Mouse (Mus musculus): Measurements from ENCODE around the gene Dok7.

Gene Dok7

DNA sequence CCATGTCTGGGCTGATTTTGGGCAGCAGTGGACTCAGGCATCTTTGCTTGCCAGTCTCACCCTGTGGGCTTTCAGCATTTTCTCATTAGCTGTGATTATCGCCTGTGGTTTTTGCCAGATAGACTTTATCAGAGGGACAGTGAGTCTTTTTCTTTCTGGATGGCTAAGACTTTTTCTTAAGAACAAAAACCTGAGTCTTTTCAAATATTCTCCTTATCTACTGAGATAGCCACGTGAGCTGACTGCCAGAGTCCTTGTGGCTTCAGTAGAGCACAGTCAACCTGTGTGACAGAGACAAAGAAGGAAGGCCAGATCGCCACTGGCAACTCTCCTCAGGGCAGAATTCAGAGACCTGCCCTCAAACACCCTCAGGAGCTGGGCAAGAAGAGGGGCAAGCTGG lies 61.1 kb downstream of the Dok7 start:
- no peak for DNase-seq (ENCODE audit: low read depth)

- peak; percentile 10 for DNase-seq (ENCODE audit: low read depth)
These were observed 61.9 kb downstream of the Dok7 start for GRCm38 (mm10) chr5:35118418-35118817.

DNA sequence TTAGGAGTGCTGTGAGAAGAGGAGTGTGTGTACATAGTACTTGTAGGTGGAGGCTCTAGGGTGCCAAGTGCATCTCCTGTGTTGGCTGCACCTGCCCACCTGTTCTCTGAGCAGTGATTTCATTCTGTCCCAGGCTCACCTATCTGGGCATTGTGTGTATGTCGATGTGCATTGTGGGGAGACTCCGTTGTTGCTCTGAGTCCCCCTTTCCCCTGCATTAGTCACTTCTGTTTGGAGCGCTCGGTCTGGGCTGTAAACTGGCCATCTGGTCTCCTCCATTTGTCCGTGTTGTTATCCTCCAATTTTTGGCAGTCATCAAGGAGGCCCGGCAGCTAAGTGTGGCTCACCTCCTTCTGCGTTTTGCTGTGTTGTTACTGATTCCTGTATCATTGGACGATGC lies 63.5 kb downstream of the Dok7 start:
- DNase-seq (ENCODE audit: low read depth), result no peak

- no peak for DNase-seq (ENCODE audit: low read depth)
These were observed 72.6 kb downstream of the Dok7 start for GRCm38 (mm10) chr5:35129208-35129607.

- DNase-seq (ENCODE audit: low read depth), result no peak
These were observed 73.2 kb downstream of the Dok7 start for GRCm38 (mm10) chr5:35129767-35130191.

DNA sequence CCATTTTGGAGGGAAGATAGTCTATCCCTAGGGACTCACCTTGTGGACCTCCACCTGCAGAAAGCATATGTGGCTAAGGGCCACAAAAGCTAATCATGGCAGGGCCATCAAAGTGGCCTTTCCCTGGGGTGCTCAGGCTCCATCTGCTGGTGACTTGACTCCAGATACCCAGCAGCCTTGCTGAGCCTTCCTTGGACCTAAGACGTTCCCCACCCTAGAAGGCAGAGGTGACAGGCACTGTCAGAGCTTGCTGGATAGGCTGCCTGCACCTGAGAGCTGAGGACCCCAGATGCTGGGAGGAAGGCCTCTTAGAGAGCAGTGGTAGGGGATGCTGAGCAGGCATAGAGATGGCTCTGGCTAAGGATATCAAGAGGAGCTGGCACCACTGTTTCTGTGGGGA lies 74.7 kb downstream of the Dok7 start:
- DNase-seq (ENCODE audit: low read depth), result no peak

DNA sequence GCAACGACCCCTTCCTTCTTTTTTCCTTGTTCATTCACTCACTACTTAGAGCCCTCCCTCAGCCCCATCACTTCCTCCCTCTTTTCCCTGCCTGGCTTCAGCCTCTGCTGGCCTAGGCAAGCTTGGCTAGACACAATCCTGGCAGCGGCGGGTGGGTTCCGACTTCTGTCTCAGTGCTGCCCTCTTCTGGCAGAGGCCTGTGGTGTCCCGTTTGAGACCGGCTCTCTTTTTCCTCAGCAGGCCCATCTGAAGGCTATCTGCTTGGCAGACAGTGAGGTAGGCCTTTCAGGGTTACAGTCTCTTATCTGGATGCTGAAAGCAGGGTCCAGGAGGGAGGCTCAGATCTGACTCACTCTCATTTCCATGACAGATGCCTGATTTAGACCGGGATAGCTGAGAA lies 75.2 kb downstream of the Dok7 start:
- DNase-seq (ENCODE audit: low read depth), result peak; percentile 88

- DNase-seq (ENCODE audit: low read depth), result no peak
These were observed 75.9 kb downstream of the Dok7 start for GRCm38 (mm10) chr5:35132278-35132980.

- no peak for DNase-seq (ENCODE audit: low read depth)
These were observed 76.9 kb downstream of the Dok7 start for GRCm38 (mm10) chr5:35133468-35133867.

DNA sequence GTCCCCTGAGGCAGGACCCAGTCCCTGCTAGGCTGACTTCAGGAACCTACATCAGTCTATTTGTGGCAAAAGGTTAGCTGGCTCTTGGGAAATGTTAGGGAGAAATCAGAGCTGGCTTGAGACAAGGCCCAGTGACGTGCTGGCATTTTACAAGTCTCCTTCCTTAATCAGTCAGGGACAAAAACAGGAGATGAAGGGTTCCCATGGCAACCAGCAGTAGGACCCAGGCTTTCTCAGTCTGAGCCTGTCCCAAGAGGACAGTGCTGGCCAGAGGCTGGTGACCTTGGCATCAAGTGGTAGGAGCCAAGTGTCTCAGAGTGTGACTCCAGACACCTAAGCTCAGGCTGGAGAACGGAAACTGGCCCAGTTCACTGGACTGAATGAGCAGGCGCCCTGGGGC lies 77.7 kb downstream of the Dok7 start:
- DNase-seq (ENCODE audit: low read depth), result no peak

DNA sequence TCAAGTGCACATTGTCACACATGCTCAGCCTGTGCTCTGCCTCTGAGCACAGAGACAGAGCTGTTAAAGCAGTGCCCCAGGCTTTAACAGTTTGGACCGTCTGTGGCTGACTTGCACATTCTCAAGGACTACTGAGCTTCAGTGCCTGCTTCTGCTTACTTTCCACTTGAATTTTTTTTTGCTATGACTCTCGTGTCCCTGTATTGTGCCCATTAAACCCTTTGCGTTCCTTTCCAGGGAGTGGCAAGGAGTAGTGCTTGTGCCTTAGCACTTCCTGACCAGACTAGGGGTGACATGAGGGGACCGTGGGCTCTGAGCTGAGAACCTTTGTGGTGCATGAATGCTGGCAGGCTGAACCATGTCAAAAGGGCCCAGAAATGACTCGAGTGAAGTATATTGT lies 79.3 kb downstream of the Dok7 start:
- no peak for DNase-seq (ENCODE audit: low read depth)
